Mouse (Mus musculus) bone marrow macrophage, adult 2 months (primary cell): ENCODE results near the gene Pnpla3.
A peak's percentile ranks its signal among the peaks of the same experiment; 100 is the strongest.

Experiments
- CTCF ChIP-seq: IDR thresholded peaks from 2 replicates; pipeline ENCODE4 v1.5.1; 2012; ENCODE audit warnings: low read depth, mild to moderate bottlenecking, low read length, moderate library complexity
- POLR2A ChIP-seq: IDR thresholded peaks from 2 replicates; pipeline ENCODE4 v1.6.1; 2012; ENCODE audit warnings: mild to moderate bottlenecking, low read depth, low read length, borderline replicate concordance

- no peak for TF ChIP-seq CTCF
- TF ChIP-seq POLR2A = peak; percentile 62; the same call in 1 of the 2 replicates
These were observed 24.1 kb downstream of the Pnpla3 start for GRCm38 (mm10) chr15:84191724-84192057.
